Mouse (Mus musculus) embryonic facial prominence, embryonic 12.5 days (tissue): ENCODE measurements around the gene Rusc1. TPM values are rescaled to one million over a fixed set of nuclear protein-coding genes. Genes with fewer than 3 reads are reported as not detected.

Experiments
- ATAC-seq: fragments of 200-750 bp; cut with Nextera tagmentation; 2 replicates; pipeline ENCODE4 v1.8.0; 2017; ENCODE audit not compliant: insufficient number of reproducible peaks, insufficient read depth, low FRiP score, low TSS enrichment
- H3K27ac ChIP-seq: fragments of 300-500 bp; sonication (generic); 2 replicates; pipeline ENCODE4 v1.5.1; 2016; ENCODE audit warnings: mild to moderate bottlenecking
- H3K27me3 ChIP-seq: fragments of 300-500 bp; sonication (generic); 2 replicates; pipeline ENCODE4 v1.6.1; 2016; ENCODE audit warnings: mild to moderate bottlenecking, moderate library complexity
- H3K36me3 ChIP-seq: fragments of 300-500 bp; sonication (generic); 2 replicates; pipeline ENCODE4 v1.6.1; 2016; ENCODE audit warnings: mild to moderate bottlenecking
- H3K4me1 ChIP-seq: fragments of 300-500 bp; sonication (generic); 2 replicates; pipeline ENCODE4 v1.6.1; 2016
- H3K4me2 ChIP-seq: fragments of 300-500 bp; sonication (generic); replicated peaks from 2 replicates; pipeline ENCODE4 v1.6.1; 2016; ENCODE audit warnings: mild to moderate bottlenecking, moderate library complexity
- H3K4me3 ChIP-seq: fragments of 300-500 bp; sonication (generic); 2 replicates; pipeline ENCODE4 v1.5.1; 2016; ENCODE audit warnings: mild to moderate bottlenecking
- H3K9ac ChIP-seq: fragments of 300-500 bp; sonication (generic); 2 replicates; pipeline ENCODE4 v1.6.1; 2016; ENCODE audit warnings: mild to moderate bottlenecking, moderate library complexity
- H3K9me3 ChIP-seq: fragments of 300-500 bp; sonication (generic); 2 replicates; pipeline ENCODE4 v1.6.1; 2016; ENCODE audit warnings: mild to moderate bottlenecking, moderate library complexity
- WGBS: fragments of 180-500 bp; shearing (Covaris S2); methylation state at CpG from one replicate; pipeline ENCODE4 v1.1.7; 2016; 5-methylcytosine and 5-hydroxymethylcytosine counted together
- polyA plus RNA-seq: library from polyadenylated mRNA; unstranded; fragments of >200 nt; fragmentation: Nextera tagmentation; extraction: Ambion mirVana; gene quantifications from 2 replicates; pipeline ENCODE4 v1.2.1, GENCODE M21; 2016

Rusc1 gene
- polyA plus RNA-seq, result 26.5 and 33.7 TPM in 2 replicates

DNA sequence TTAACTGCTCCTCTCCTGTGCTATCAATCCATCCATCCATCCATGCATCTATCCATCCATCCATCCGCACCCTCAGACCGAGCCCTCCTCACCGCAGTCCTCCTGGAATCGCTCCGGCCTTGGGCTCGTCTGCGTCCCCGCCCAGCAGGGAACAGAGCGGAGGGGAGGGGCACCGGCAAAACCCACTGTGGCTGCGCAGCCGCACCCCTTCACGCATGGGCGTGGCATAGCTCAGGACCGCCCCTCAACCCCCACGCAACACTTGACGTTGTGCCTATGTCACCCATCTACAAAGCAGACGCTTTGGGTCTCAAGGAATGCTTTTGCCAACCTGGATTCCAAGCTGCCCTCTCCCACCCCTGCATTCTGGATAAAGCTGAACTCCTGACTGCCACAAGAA lies at the start of gene Rusc1:
Rusc1 (minus strand) TSS at position 137 of the 400 bp plus-strand sequence.
- ATAC-seq, result 0 out of 2 replicates have a peak, but pooled peaks have one; percentile 24
- H3K4me1 ChIP-seq, result peaks cover 23% of the 10 kb centered on the region
- peak within 1 kb of the TSS; percentile 100 for H3K4me2 ChIP-seq
- peaks cover 20% of the 10 kb centered on the region for H3K27me3 ChIP-seq
- no peak within 1 kb of the TSS; the same call in 1 of the 2 replicates for H3K27ac ChIP-seq
- H3K9ac ChIP-seq, result peak within 1 kb of the TSS; percentile 72
- no peaks in the 10 kb centered on the region for H3K9me3 ChIP-seq
- peaks cover 47% of the 10 kb centered on the region for H3K36me3 ChIP-seq
- 2% methylated on average over 18 of the region's 18 CpGs for WGBS
- peak within 1 kb of the TSS; percentile 65 for H3K4me3 ChIP-seq

DNA sequence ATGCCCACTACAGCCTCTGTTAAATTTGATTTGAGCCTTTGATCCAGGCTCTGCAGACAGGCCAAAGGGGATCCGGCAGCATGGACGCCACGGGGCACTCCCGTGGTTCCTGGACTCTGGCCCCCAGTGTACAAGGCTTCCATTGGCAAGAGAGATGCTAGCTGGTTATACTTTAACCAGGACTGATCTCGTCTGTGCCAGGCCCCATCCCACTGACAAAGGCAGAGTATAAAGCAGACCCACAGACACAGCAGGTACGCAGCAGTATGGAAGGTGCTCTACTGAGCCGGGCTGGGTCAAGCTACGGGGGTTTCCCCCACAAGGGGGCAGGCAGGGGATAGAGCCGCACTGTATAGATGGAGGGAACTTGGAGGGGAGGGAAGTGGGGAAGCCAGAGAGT lies 43.3 kb upstream of the Rusc1 start:
- no peak for ATAC-seq
- Histone ChIP-seq H3K27me3 (peaks cover 9% of the 10 kb centered on the region; the same call in 1 of the 2 replicates), H3K9ac (no peak overlapping the region), H3K4me2 (no peak overlapping the region), H3K36me3 (no peaks in the 10 kb centered on the region), H3K27ac (no peak overlapping the region), H3K9me3 (no peaks in the 10 kb centered on the region), H3K4me1 (peaks cover 6% of the 10 kb centered on the region; the same call in 1 of the 2 replicates), H3K4me3 (no peak overlapping the region)
- 41% methylated on average over 9 of the region's 9 CpGs for WGBS

DNA sequence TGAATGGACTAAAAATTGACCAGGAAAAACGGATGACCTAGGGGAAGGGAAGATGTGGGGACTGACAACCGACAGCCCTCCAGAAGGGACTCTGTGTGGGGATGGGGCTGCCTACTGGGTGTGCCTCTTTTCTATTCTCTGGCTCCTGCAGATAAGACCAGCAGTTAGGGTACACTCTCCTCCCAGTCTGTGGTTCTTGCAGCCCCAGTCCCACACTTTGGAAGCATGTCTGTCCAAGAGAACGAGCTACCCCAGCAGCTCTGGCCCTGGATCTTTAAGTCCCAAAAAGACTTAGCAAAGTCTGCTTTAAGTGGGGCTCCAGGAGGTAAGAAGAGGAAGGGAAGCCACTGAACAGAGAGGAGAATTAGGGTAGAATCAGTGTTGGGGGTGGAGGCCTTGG lies 42.8 kb upstream of the Rusc1 start, which contains the start of gene Pklr:
Pklr (plus strand) TSS at position 185 of the 400 bp plus-strand sequence.
- Histone ChIP-seq H3K36me3 (no peaks in the 10 kb centered on the region), H3K4me1 (peaks cover 6% of the 10 kb centered on the region; the same call in 1 of the 2 replicates), H3K4me2 (no peak within 1 kb of the TSS), H3K27me3 (peaks cover 9% of the 10 kb centered on the region; the same call in 1 of the 2 replicates), H3K9me3 (no peaks in the 10 kb centered on the region), H3K27ac (no peak within 1 kb of the TSS), H3K9ac (no peak within 1 kb of the TSS), H3K4me3 (no peak within 1 kb of the TSS)
- WGBS, result 55% methylated on average over 3 of the region's 3 CpGs
- ATAC-seq, result no peak

DNA sequence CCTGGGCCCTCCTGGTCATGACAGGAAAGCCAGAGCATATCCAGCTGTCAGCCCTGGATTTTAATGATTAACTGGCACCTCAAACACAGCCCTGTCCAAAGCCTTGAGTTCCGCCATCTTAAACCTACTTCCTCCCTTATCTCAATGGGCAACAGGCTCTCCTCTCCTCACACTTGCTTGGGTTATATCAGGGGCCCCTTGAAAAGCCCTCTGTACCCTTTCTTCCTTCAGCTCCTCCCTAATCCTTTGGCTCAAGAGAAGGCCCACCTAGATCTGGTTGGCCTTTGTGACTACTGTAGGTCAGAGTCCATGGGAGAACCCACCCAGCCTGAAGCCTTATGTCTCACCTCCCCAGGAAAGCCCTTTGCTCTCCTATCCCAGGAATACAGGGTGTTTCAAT lies 40.6 kb upstream of the Rusc1 start:
- H3K4me2 ChIP-seq, result no peak overlapping the region
- H3K4me3 ChIP-seq, result no peak overlapping the region
- H3K36me3 ChIP-seq, result no peaks in the 10 kb centered on the region
- peaks cover 6% of the 10 kb centered on the region; the same call in 1 of the 2 replicates for H3K4me1 ChIP-seq
- H3K9ac ChIP-seq, result no peak overlapping the region
- peaks cover 9% of the 10 kb centered on the region; the same call in 1 of the 2 replicates for H3K27me3 ChIP-seq
- H3K27ac ChIP-seq, result no peak overlapping the region
- no peaks in the 10 kb centered on the region for H3K9me3 ChIP-seq
- ATAC-seq, result no peak
- 96% methylated on average over 1 of the region's 1 CpGs for WGBS

DNA sequence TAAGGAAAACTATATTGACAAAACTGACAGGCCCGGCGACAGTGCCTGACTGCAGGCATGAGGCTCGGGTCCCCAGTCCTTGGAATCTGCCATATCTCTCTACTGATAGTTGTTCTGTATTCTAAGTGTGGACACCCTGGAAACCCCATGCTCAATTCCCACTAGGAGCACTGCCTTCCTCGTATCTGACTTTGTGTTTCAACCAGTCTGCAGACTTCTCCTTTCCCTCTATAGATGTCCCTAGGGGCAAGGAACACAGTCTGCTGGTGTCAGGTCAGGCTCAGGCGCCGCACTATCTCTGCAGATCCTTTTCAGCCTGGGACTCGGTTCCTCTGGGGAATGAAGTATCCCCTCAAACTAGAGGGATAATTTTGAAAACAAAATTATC lies 39.9 kb upstream of the Rusc1 start:
- Histone ChIP-seq H3K4me3 (no peak overlapping the region), H3K9me3 (no peaks in the 10 kb centered on the region), H3K9ac (no peak overlapping the region), H3K27me3 (peaks cover 9% of the 10 kb centered on the region; the same call in 1 of the 2 replicates), H3K36me3 (no peaks in the 10 kb centered on the region), H3K4me1 (peaks cover 6% of the 10 kb centered on the region; the same call in 1 of the 2 replicates), H3K4me2 (no peak overlapping the region), H3K27ac (no peak overlapping the region)
- ATAC-seq, result no peak
- WGBS, result 79% methylated on average over 7 of the region's 7 CpGs

DNA sequence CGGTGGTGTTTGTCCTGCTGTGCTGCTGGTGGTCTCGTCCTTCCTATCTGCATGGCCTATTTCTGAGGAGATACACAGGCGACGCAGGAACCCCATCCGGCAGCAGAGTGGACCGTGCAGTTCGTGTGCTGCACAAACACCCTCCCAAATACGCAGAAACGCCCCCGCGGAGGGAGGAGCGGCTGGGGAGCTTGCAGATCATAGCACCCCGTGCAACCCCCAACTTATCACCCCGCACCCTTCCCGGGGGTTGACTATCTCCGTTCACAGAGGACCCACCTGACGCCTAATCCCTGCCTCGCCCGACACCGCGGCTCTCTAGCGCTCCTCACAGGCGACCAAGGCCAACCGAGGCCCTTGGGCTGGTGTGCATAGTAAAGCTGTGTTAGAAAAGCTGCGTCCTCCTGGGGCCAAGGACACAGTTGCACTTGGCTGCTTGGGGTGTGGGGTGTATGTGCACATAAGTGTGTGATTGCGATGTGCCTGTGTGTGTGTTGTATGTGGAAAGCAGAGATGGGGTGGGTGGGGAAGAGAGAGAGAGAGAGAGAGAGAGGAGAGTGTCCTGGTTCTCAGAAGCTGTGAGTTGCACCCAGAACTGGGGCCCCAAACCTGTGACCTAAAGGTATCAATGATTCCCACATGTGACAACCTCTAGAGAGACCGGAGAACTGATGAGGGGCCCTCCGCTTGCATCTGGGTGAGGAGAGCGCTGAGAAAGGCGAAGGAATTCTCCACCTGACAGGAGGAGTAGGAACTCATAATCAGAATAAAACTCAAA lies 39.4 kb upstream of the Rusc1 start:
- Histone ChIP-seq H3K27ac (no peak overlapping the region), H3K4me1 (peaks cover 6% of the 10 kb centered on the region; the same call in 1 of the 2 replicates), H3K9ac (peak overlapping the region; percentile 48), H3K9me3 (no peaks in the 10 kb centered on the region), H3K4me2 (peak overlapping the region; percentile 63), H3K36me3 (no peaks in the 10 kb centered on the region), H3K27me3 (peaks cover 9% of the 10 kb centered on the region; the same call in 1 of the 2 replicates), H3K4me3 (peak overlapping the region; percentile 33)
- ATAC-seq, result no peak
- 15% methylated on average over 30 of the region's 30 CpGs for WGBS

DNA sequence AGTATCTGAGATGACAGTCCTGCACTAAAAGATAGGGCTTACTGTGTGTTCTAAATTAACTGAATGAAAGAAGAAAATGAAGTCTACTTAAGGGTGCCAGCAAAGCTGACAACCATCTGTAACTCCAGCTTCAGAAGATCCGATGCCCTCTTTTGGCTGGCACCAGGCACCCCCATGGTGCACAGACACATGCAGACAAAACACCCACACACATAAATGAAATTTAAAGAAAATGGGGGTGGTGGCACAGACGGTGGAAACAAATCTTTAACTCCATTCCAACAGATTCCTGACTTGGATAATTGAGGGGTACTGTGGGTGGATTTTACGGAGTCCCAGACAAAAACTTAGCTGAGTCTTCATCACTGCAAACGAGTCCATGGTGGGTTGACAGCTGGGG lies 38.7 kb upstream of the Rusc1 start:
- Histone ChIP-seq H3K4me3 (peak overlapping the region; percentile 33), H3K9ac (0 out of 2 replicates have a peak overlapping the region, but pooled peaks have one; percentile 48), H3K27ac (no peak overlapping the region), H3K4me2 (peak overlapping the region; percentile 63), H3K9me3 (no peaks in the 10 kb centered on the region), H3K4me1 (peaks cover 6% of the 10 kb centered on the region; the same call in 1 of the 2 replicates), H3K27me3 (peaks cover 9% of the 10 kb centered on the region; the same call in 1 of the 2 replicates), H3K36me3 (no peaks in the 10 kb centered on the region)
- WGBS, result 35% methylated on average over 4 of the region's 4 CpGs
- no peak for ATAC-seq

DNA sequence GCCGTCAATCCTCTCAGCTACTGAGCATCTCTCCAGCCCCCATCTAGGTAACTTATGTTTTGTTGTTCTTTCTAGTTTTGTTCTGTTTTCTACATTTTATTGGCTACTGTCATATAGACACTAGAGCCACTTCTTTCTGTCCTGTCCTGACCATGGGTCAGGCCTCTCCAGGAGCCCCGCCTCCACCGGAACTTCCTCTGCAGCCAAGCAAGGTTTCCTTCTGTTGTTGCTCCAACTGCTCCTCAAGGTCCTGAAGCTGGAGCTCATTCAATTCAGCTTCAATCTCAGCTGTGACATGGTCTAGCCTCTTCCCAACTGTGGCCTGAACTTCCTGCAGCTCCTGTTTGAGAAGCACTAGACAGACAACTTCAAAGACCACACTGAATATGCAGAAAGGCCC lies 36.8 kb upstream of the Rusc1 start:
- H3K36me3 ChIP-seq, result no peaks in the 10 kb centered on the region
- H3K4me3 ChIP-seq, result no peak overlapping the region
- WGBS, result 85% methylated on average over 3 of the region's 3 CpGs
- peaks cover 6% of the 10 kb centered on the region; the same call in 1 of the 2 replicates for H3K4me1 ChIP-seq
- no peaks in the 10 kb centered on the region for H3K9me3 ChIP-seq
- no peak for ATAC-seq
- 0 out of 2 replicates have a peak, but pooled peaks cover 5% of the 10 kb centered on the region for H3K27me3 ChIP-seq
- H3K27ac ChIP-seq, result no peak overlapping the region
- H3K9ac ChIP-seq, result no peak overlapping the region
- H3K4me2 ChIP-seq, result no peak overlapping the region

DNA sequence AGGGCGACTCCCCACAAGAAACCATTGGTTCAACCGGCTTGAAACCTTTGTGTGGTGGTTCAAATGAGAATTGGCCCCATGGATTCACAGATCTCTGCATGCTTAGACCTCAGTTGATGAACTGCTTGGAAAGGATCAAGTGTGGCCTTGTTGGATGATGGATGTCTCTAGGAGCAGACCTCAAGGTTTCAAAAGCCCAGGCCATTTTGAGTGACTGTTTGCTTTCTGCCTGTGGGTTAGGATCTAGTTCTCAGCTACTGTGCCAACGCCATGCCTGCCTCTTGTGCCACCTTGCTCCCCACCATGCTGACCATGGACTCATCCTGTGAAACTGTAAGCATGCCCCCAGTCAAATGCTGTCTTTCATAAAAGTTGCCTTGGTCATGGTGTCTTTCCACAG lies 32.9 kb upstream of the Rusc1 start:
- Histone ChIP-seq H3K27me3 (no peaks in the 10 kb centered on the region), H3K4me3 (no peak overlapping the region), H3K9me3 (no peaks in the 10 kb centered on the region), H3K4me2 (no peak overlapping the region), H3K27ac (no peak overlapping the region), H3K36me3 (no peaks in the 10 kb centered on the region), H3K9ac (no peak overlapping the region), H3K4me1 (no peaks in the 10 kb centered on the region)
- ATAC-seq, result no peak
- 88% methylated on average over 3 of the region's 3 CpGs for WGBS

DNA sequence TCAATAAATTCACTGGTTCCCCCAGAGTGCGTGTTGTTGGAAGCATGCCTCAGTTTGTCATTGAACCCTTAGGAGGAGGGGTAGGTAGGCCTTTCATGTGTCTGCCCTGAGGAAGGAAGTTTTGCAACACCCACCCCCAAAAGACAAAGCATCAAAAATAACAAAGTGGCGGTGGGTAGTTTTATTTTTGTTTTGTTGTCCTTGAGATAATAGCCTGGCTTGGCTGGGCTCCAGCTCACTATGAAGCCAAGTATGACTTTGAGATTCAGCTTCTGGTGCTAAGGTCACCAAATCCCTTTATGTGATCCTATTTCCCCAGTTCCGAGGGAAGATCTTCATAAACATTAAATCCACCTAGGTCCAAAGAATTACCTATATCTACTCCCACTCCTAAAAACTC lies 31.1 kb upstream of the Rusc1 start:
- WGBS, result 82% methylated on average over 3 of the region's 3 CpGs
- Histone ChIP-seq H3K36me3 (no peaks in the 10 kb centered on the region), H3K9me3 (no peaks in the 10 kb centered on the region), H3K4me1 (no peaks in the 10 kb centered on the region), H3K4me2 (no peak overlapping the region), H3K27me3 (no peaks in the 10 kb centered on the region), H3K27ac (no peak overlapping the region), H3K9ac (no peak overlapping the region), H3K4me3 (no peak overlapping the region)
- ATAC-seq, result no peak

DNA sequence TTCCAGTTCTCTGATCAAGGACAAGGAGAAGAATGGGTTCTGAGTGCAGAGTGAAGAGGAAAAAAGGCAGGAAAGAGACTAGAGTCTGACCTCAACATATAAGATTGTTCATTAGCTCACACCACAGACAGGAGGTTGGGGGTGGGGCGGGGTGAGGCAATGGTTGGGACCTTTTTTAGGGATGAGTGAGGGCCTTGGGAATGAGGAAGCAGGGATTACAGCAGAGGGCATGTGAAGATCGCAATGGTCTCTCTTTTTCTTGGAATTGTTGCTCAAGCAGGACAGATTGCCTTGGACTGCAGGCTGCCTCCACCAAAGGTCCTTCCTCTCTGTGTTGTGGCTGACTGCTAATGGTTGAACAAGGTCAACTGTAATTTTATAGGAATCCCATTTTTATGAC lies 30.2 kb upstream of the Rusc1 start:
- H3K4me3 ChIP-seq, result no peak overlapping the region
- 82% methylated on average over 2 of the region's 2 CpGs for WGBS

DNA sequence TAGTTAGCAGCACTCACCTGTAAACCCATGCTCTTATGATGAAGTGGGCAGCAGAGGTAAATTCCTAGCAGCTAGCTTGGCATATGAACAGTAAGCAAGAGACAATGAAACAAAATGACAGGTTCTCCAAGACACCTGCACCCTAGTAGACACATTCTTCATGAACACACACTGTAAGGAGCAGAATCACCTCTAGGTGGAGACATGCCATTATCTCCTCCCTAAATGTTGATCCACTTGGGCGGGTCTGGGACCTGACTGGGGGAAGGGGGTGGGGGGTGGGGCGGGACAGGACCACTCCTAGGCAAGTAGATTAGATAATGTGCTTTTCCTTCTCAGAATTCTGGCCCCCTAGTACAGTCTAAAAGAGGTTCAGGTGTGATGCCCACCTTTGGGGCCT lies 22.4 kb upstream of the Rusc1 start:
- H3K27ac ChIP-seq, result no peak overlapping the region

More for the DNA sequence above, 30.2 kb upstream of the Rusc1 start:
- Histone ChIP-seq H3K9me3 (no peaks in the 10 kb centered on the region), H3K4me1 (no peaks in the 10 kb centered on the region), H3K4me2 (no peak overlapping the region), H3K27ac (no peak overlapping the region), H3K36me3 (no peaks in the 10 kb centered on the region), H3K9ac (no peak overlapping the region), H3K27me3 (no peaks in the 10 kb centered on the region)
- ATAC-seq, result no peak

More for the DNA sequence above, 22.4 kb upstream of the Rusc1 start:
- 17% methylated on average over 2 of the region's 2 CpGs for WGBS
- Histone ChIP-seq H3K4me1 (no peaks in the 10 kb centered on the region), H3K4me3 (no peak overlapping the region), H3K4me2 (no peak overlapping the region), H3K27me3 (no peaks in the 10 kb centered on the region), H3K36me3 (no peaks in the 10 kb centered on the region), H3K9ac (no peak overlapping the region), H3K9me3 (no peaks in the 10 kb centered on the region)
- ATAC-seq, result no peak
